Mouse (Mus musculus) cortical plate, adult 2 months (tissue): ENCODE measurements around the gene Zbtb38.

Experiments used
- CTCF ChIP-seq: fragments of 200-500 bp; IDR thresholded peaks from 2 replicates; pipeline ENCODE4 v1.5.1; 2011; ENCODE audit warnings: mild to moderate bottlenecking, control low read depth, low read length; ENCODE audit not compliant: insufficient read depth; ENCODE audit errors: extremely low read depth
- POLR2A ChIP-seq: fragments of 200-500 bp; IDR thresholded peaks from 2 replicates; pipeline ENCODE4 v1.6.1; 2011; ENCODE audit warnings: mild to moderate bottlenecking, low read length, control low read depth; ENCODE audit not compliant: insufficient read depth; ENCODE audit errors: extremely low read depth

DNA sequence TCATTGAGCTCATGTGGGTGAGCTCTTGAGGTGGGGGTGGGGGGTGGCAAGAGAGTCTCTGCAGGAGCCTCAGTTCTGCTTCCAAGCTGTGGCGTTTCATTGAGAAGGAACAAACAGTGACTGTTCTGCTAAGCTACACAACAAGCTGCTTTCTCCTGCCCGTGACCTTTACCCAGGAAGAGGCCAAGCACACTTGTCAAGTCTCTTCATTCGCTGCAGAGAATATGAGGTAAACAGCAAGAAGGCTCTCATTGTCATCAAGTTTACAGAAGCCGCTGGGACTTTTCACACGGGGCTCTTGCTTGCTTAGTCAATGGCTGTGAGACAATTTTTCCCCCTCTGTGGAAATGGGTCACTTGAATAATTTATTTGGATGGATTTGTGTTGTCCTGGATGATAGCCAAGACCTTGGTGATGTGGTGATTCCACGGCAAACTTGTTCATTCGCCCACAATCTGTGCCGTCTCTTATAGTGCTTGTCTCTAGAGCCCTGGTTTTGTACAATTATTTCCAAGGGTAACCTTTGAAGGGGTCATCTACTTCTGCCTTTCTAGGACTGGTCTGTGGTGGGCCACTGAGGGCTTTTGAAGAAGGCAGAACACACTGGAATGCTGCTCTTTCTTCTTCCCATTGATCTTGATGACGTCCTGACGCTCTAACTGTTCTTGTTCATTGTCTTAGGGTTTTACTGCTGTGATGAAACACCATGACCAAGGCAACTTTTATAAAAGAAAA is 92.0 kb downstream of the Zbtb38 start:
- TF ChIP-seq CTCF (no peak), POLR2A (no peak)
